Mouse (Mus musculus) kidney, adult 2 months (tissue): ENCODE results near the gene Pikfyve.

ENCODE experiments used
- CTCF ChIP-seq: fragments of 200-500 bp; conservative IDR thresholded peaks from 2 replicates; pipeline ENCODE4 v1.5.1; 2011; ENCODE audit warnings: low read depth, mild to moderate bottlenecking, control low read depth, low read length, moderate library complexity, mixed read lengths; ENCODE audit not compliant: insufficient read depth, insufficient read length
- POLR2A ChIP-seq: fragments of 200-500 bp; IDR thresholded peaks from one replicate; pipeline ENCODE4 v1.6.1; 2011; ENCODE audit warnings: low read depth, low read length, control low read depth

DNA sequence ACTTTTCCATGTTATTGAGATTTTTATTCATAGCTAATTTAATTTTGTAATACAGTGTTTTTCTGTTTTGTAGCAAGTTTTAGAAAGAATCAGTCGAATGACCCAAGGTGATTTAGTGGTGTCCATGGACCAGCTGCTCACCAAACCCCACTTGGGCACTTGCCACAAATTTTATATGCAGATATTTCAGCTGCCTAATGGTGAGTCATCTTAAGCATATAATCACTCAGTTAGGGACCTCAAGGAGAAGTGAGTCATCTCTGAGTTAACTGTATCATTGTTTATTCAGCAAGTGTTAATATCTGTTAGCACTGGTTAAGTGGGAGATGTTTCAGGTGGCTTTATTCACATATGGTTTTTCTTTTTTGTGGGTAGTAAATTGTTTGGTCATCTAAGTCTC, 59.2 kb downstream of the Pikfyve start:
- TF ChIP-seq POLR2A: no peak
- no peak for TF ChIP-seq CTCF
